Mouse (Mus musculus) gastrocnemius, postnatal 14 days (tissue): ENCODE measurements around the gene Vps37d. TPM values are rescaled to one million over a fixed set of nuclear protein-coding genes. Genes with fewer than 3 reads are reported as not detected.
"Not testable (repeated sequence)": the region's sequence is repeated elsewhere in the genome, so short reads cannot be mapped to it uniquely, and the experiment has no call there.

Experiments used
- DNase-seq: peaks from one replicate; pipeline ENCODE4 v3.0.0; 2021; ENCODE audit warnings: mixed read lengths
- intact Hi-C: fragments of 180-260 bp; cut with DNase I; formaldehyde crosslinking; loops from one replicate; pipeline ENCODE4 v1.15.1; 2025; ENCODE audit warnings: low total_unique reads
- total RNA-seq, 2 experiments: library from RNA; stranded (reverse); gene quantifications; 2 replicates each; pipeline ENCODE4 v1.2.3; 2021

Gene Vps37d
- total RNA-seq, 2 experiments from 2014 or later = 0.84 to 1.7 TPM

GRCm38 (mm10) chr5:135078482-135078810 is 380 bp upstream of the Vps37d start:
- peak; percentile 18 for DNase-seq
- intact Hi-C loops = loop anchor here (10.0 kb wide), 1 partner anchor 64 kb away; no protein-coding TSS in a partner anchor

DNA sequence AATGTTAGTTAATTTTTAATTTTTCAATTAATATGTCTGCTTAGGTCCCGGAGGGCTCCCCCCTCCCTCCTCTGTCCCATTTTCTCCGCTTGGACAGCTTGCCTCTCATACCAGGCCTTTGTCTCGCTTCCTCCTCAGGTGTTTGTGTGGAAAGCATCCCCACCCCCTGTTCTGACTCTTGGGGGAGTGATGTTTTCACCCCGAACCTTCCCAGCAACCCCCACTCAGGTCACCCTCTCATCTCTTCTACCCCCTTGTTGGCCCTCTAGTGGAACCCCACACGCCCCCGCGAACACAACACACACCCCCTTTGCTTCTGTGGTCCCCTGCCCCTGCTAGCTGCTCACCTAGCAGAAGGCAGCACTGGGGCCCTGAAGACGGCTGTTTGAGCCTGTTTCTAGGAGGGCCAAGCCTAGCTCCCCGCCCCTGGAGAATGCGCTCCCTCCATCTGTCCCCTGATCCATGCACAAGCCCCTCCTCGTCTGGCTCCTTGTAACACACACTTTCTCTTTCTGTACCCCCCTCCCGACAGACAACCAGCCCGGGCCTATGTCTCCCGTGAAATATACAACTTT is 1.0 kb downstream of the Vps37d start:
- intact Hi-C loops = loop anchor here (10.0 kb wide), 1 partner anchor 62 kb away; no protein-coding TSS in a partner anchor
- peak; percentile 21 for DNase-seq

DNA sequence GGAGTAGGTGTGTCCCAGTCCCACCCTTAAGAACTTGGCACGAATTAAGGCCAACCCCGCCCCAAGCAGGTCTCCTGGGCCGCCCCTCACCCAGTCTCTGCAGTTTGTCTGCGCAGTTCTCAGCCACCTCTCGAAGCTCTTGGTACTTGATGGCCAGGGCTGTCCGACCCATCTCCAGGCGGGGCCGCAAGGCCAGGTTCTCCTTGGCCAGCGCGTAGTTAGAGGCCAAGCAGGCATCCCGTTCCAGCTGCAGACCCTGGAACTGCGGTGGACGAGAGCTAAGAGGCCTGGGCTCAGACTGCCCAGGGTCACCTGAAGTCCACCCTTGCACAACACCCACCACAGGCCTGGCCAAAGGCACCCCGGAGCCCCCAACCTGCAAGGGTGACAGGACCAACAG is 1.7 kb downstream of the Vps37d start:
- DNase-seq = no peak
- intact Hi-C loops = loop anchor here (10.0 kb wide), 1 partner anchor 62 kb away; no protein-coding TSS in a partner anchor

GRCm38 (mm10) chr5:135075655-135076054 is 2.4 kb downstream of the Vps37d start:
- no peak for DNase-seq
- intact Hi-C loops = loop anchor here (10.0 kb wide), 1 partner anchor 61 kb away; no protein-coding TSS in a partner anchor

DNA sequence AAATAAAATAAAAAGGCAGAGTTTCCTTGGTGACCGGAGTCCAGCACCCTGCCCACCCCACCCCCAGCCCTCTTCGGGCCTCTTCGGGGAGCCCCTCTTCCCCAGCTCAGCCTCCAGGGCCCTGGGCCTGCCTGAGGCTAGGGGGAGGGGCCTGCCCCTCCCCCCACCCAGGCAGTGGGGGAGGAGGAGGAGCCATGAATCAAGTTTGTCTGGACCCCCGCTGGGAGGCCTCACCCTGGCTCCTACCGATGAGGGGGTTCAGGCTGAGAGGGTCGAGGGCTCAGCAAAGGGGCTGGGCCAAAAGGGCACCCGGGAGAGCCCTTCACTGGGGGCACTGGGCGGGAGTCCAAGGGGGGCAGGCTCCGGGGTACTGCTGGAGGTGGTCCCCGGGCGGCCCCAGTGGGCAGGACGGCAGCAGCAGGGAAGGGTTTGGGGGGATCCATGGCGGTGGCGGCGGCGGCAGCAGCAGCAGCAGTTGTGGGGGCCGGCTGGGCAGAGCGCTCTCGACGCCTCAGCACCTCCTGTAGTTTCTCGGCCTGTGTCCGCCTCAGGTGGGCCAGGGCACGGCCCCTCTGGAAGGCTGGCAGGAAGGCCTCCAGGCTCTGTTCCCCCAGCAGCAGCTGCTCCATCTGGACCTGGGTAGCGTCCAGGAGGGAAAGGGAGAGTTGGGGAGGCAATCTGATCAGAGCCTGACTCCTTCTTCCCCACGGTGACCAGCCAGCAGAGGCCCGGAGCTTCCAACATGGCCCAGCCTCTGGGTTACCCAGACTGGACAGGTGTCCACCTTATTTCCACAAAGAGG is 4.5 kb downstream of the Vps37d start:
- no peak for DNase-seq
- intact Hi-C loops = loop anchor here (10.0 kb wide), 1 partner anchor 59 kb away; no protein-coding TSS in a partner anchor

- intact Hi-C loops = loop anchor here (10.0 kb wide), 1 partner anchor 58 kb away; no protein-coding TSS in a partner anchor
- DNase-seq = no peak
Observed at GRCm38 (mm10) chr5:135072720-135073119, 5.3 kb downstream of the Vps37d start.

GRCm38 (mm10) chr5:135072061-135072460 is 6.0 kb downstream of the Vps37d start:
- intact Hi-C loops = loop anchor here (10.0 kb wide), 1 partner anchor 57 kb away; no protein-coding TSS in a partner anchor
- no peak for DNase-seq

- DNase-seq = no peak
- intact Hi-C loops = loop anchor here (10.0 kb wide), 1 partner anchor 56 kb away; no protein-coding TSS in a partner anchor
Observed at GRCm38 (mm10) chr5:135070448-135070847, 7.6 kb downstream of the Vps37d start.

DNA sequence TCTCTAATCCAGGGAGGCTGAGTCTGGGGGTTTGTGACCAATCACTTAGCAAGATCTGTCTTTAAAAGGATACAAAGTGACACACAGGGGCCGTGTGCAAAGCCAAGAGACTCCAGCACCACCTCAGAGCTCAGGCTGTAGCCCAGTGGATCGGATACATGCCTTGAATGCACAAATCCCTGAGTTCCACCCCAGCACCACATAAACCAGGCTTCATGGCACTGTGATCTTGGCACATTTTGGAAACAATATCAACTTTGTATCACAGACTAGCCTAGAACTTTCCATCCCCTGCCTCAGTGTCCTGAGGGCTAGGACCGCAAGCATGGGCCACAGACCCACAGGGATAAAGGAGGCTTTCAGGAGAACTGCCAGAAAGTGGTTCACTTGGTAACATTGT is 12.1 kb downstream of the Vps37d start:
- DNase-seq = no peak
- intact Hi-C loops = no loop called here

DNA sequence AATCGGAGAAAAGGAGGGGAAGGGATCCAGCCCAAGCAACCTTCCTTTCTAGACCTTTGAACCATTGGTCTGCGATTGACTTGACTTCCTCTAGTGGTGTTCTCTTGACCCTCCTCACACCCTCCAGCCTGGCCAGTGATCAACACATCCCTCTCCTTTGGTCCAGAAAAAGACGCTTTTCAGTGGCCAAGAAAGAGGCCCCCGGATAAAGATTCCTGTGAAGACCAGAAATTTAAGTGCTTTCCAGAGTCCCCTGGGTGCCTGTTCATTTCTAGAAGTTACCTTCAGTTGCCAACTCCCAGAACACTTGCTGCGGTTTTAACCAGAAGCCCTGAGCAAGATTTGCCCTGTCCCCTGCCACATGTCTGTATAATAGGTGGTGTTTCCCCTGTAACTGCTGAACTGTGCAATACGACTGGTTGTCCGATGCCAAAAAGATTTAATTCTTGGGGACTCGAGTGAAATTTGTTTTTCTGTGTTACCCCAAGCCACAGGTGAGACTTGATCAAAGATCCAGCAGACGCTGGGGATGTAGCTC is 13.1 kb downstream of the Vps37d start, which contains the start of gene Bud23:
Gene Bud23 (minus strand): TSS at position 51 of the 538 bp plus-strand sequence.
- intact Hi-C loops, DNase-seq: not testable (repeated sequence)

- intact Hi-C loops = no loop called here
- peak; percentile 18 for DNase-seq
Observed at GRCm38 (mm10) chr5:135064382-135064766, 13.7 kb downstream of the Vps37d start.

DNA sequence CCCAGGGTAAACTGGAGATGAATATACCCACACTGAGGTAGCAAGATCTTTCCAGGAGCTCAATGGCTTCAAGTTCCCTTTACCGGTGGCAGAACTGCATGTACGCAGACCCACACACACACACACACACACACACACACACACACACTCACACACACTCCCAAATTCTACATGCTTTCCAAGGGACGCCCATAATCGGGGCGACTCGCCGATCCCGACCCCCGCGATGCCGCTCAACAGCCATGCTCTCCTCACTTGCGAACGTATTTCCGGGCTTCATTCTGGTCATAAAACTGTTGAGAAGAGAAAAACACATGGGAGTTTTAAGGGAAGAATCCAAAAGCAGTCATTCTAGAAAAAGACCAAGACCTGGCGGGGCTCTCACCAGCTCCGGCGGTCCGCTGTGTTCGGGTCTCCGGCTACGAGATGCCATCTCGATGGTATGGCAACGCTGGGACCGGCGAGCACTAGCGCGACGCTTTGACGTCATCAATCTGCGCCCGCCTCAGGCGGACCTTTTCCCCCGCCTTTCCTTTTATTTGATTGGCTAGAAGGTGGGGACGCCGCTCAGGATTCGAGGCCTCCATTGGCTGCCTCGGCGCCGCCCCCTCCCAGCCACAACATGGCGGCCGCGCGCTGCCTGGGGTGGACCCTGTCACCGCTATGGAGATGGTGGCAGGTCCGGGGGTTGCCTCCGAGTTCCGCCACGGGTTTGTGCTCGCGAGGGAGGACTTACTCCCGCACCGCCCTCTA is 14.3 kb downstream of the Vps37d start, which contains the start of gene Dnajc30:
Gene Dnajc30 (plus strand): TSS at position 574 of the 753 bp plus-strand sequence.
- DNase-seq = peak; percentile 97

GRCm38 (mm10) chr5:135053356-135053755 is 24.7 kb downstream of the Vps37d start:
- no peak for DNase-seq
- intact Hi-C loops = no loop called here

More for the DNA sequence above, 14.3 kb downstream of the Vps37d start, which contains the start of gene Dnajc30:
- intact Hi-C loops = no loop called here

DNA sequence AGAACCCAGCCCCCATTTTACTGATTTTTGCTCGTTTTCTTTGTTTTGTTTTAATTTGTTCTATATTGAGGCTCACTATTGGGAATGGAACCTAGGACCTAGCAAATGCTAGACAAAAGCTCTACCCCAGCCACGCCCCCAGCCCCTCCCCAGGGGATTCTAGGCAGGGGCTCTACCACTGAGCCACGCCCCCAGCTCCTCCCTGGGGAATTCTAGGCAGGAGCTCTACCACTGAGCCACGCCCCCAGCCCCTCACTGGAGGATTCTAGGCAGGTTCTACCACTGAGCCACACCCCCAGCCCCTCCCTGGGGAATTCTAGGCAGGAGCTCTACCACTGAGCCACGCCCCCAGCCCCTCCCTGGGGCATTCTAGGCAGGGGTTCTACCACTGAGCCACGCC is 28.8 kb downstream of the Vps37d start:
- DNase-seq, intact Hi-C loops: not testable (repeated sequence)

- intact Hi-C loops = no loop called here
- DNase-seq = no peak
Observed at GRCm38 (mm10) chr5:135048539-135048938, 29.5 kb downstream of the Vps37d start.

GRCm38 (mm10) chr5:135044575-135044974 is 33.5 kb downstream of the Vps37d start:
- intact Hi-C loops = no loop called here
- no peak for DNase-seq

- intact Hi-C loops = no loop called here
- DNase-seq = no peak
Observed at GRCm38 (mm10) chr5:135042105-135042788, 35.8 kb downstream of the Vps37d start.

DNA sequence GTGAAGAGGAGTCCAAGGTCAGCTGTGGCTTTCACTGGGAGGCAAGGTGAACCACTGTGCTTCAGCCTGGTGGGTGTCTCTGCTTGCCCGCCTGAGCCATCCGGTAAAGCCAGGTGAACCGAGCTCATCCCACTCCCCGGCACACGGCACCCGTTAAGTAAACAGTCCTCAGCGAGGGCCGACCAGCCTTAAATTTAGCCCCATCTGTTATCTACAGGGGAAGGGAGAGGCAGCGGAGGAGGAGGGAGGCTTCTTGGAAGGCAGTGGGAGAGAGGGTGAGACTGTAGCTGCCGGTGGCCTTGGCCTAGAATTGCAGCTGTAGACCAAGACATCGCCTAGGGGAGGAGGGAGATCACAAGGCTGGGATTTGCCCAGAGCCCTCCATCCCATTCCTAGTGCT is 37.3 kb downstream of the Vps37d start:
- DNase-seq = no peak
- intact Hi-C loops = no loop called here

- DNase-seq = no peak
- intact Hi-C loops = no loop called here
Observed at GRCm38 (mm10) chr5:135040059-135040458, 38.0 kb downstream of the Vps37d start.
